Mouse (Mus musculus): ENCODE measurements around the gene Hist1h2ae.
"Not testable (repeated sequence)": the region's sequence is repeated elsewhere in the genome, so short reads cannot be mapped to it uniquely, and the experiment has no call there.

Hist1h2ae gene

GRCm38 (mm10) chr13:23583387-23584068 is 12.5 kb upstream of the Hist1h2ae start:
- no peak for DNase-seq (ENCODE audit: low read depth, low spot score)

- DNase-seq (ENCODE audit: low read depth, low spot score) = peak; percentile 90
Observed at GRCm38 (mm10) chr13:23582219-23583056, 11.4 kb upstream of the Hist1h2ae start.

- peak; percentile 97 for DNase-seq (ENCODE audit: low read depth, low spot score)
Observed at GRCm38 (mm10) chr13:23581408-23582218, 10.6 kb upstream of the Hist1h2ae start, which contains the start of gene Hist1h4d. TSS of gene Hist1h4d (plus strand) at chr13:23581598.

- DNase-seq (ENCODE audit: low read depth, low spot score) = no peak
Observed at GRCm38 (mm10) chr13:23577835-23578234, 6.8 kb upstream of the Hist1h2ae start.

- DNase-seq (ENCODE audit: low read depth, low spot score) = no peak
Observed at GRCm38 (mm10) chr13:23576906-23577639, 6.1 kb upstream of the Hist1h2ae start.

GRCm38 (mm10) chr13:23576351-23576881 is 5.4 kb upstream of the Hist1h2ae start:
- peak; percentile 87 for DNase-seq (ENCODE audit: low read depth, low spot score)

GRCm38 (mm10) chr13:23575864-23576313 is 4.9 kb upstream of the Hist1h2ae start:
- DNase-seq (ENCODE audit: low read depth, low spot score) = peak; percentile 64

GRCm38 (mm10) chr13:23575271-23575851 is 4.3 kb upstream of the Hist1h2ae start, which contains the start of gene Hist1h3d:
TSS of gene Hist1h3d (plus strand) at chr13:23575763.
- peak; percentile 91 for DNase-seq (ENCODE audit: low read depth, low spot score)

- DNase-seq (ENCODE audit: low read depth, low spot score) = peak; percentile 59
Observed at GRCm38 (mm10) chr13:23574546-23575170, 3.6 kb upstream of the Hist1h2ae start.

- DNase-seq (ENCODE audit: low read depth, low spot score) = peak; percentile 100
Observed at GRCm38 (mm10) chr13:23573898-23574524, 3.0 kb upstream of the Hist1h2ae start, which contains the start of the genes Hist1h2bf and Hist1h2ad. TSS of gene Hist1h2bf (minus strand) at chr13:23574196. TSS of gene Hist1h2ad (plus strand) at chr13:23574381.

GRCm38 (mm10) chr13:23573034-23573897 is 2.2 kb upstream of the Hist1h2ae start:
- DNase-seq (ENCODE audit: low read depth, low spot score) = not testable (repeated sequence)

GRCm38 (mm10) chr13:23572218-23573033 is 1.4 kb upstream of the Hist1h2ae start:
- DNase-seq (ENCODE audit: low read depth, low spot score) = peak; percentile 51

- DNase-seq (ENCODE audit: low read depth, low spot score) = peak; percentile 67
Observed at GRCm38 (mm10) chr13:23571504-23572217, 641 bp upstream of the Hist1h2ae start.

- peak; percentile 56 for DNase-seq (ENCODE audit: low read depth, low spot score)
Observed at GRCm38 (mm10) chr13:23570261-23571021, 579 bp downstream of the Hist1h2ae start.

- no peak for DNase-seq (ENCODE audit: low read depth, low spot score)
Observed at GRCm38 (mm10) chr13:23564482-23564881, 6.5 kb downstream of the Hist1h2ae start.

Measured in ES-CJ7 (cell line).